Mouse (Mus musculus) embryonic facial prominence, embryonic 11.5 days (tissue): ENCODE measurements around the gene Eif2b2. TPM values are rescaled to one million over a fixed set of nuclear protein-coding genes. Genes with fewer than 3 reads are reported as not detected.

Experiments
- ATAC-seq: fragments of 200-750 bp; cut with Nextera tagmentation; replicated peaks from 2 replicates; pipeline ENCODE4 v1.8.0; 2017; ENCODE audit warnings: low read depth; ENCODE audit not compliant: insufficient number of reproducible peaks, low FRiP score, low TSS enrichment
- DNase-seq: peaks from one replicate; pipeline ENCODE4 v3.0.0-alpha.2; 2015; ENCODE audit warnings: low spot score
- H3K27ac ChIP-seq: fragments of 300-500 bp; sonication (generic); replicated peaks from 2 replicates; pipeline ENCODE4 v1.5.1; 2014; ENCODE audit warnings: mild to moderate bottlenecking, low read depth, low read length, control low read depth
- H3K27me3 ChIP-seq: fragments of 300-500 bp; sonication (generic); 2 replicates; pipeline ENCODE4 v1.6.1; 2014; ENCODE audit warnings: mild to moderate bottlenecking, low read length, moderate library complexity, mixed read lengths; ENCODE audit not compliant: control insufficient read depth, insufficient read depth
- H3K36me3 ChIP-seq: fragments of 300-500 bp; sonication (generic); replicated peaks from 2 replicates; pipeline ENCODE4 v1.6.1; 2014; ENCODE audit warnings: low read depth, mild to moderate bottlenecking, low read length, moderate library complexity, mixed read lengths; ENCODE audit not compliant: control insufficient read depth, insufficient read depth
- H3K4me1 ChIP-seq: fragments of 300-500 bp; sonication (generic); 2 replicates; pipeline ENCODE4 v1.6.1; 2014; ENCODE audit warnings: low read length, mixed read lengths; ENCODE audit not compliant: control insufficient read depth, insufficient read depth
- H3K4me2 ChIP-seq: fragments of 300-500 bp; sonication (generic); 2 replicates; pipeline ENCODE4 v1.6.1; 2014; ENCODE audit warnings: low read depth, mild to moderate bottlenecking, control low read depth, low read length, moderate library complexity
- H3K4me3 ChIP-seq: fragments of 300-500 bp; sonication (generic); 2 replicates; pipeline ENCODE4 v1.5.1; 2014; ENCODE audit warnings: low read depth, low read length, control low read depth
- H3K9ac ChIP-seq: fragments of 300-500 bp; sonication (generic); replicated peaks from 2 replicates; pipeline ENCODE4 v1.6.1; 2014; ENCODE audit warnings: mild to moderate bottlenecking, control low read depth, low read length
- H3K9me3 ChIP-seq: fragments of 300-500 bp; sonication (generic); replicated peaks from 2 replicates; pipeline ENCODE4 v1.6.1; 2016; ENCODE audit warnings: mild to moderate bottlenecking, low read length, inconsistent platforms, mixed read lengths; ENCODE audit not compliant: control insufficient read depth
- WGBS: fragments of 180-500 bp; shearing (Covaris S2); extraction: QIAGEN DNeasy Blood & Tissue Kit; methylation state at CpG from one replicate; pipeline ENCODE4 v1.1.7; 2014; 5-methylcytosine and 5-hydroxymethylcytosine counted together
- polyA plus RNA-seq: library from polyadenylated mRNA; unstranded; fragments of >200 nt; fragmentation: Nextera tagmentation; extraction: Ambion mirVana; gene quantifications from 2 replicates; pipeline ENCODE4 v1.2.1, GENCODE M21; 2014

Gene Eif2b2
- polyA plus RNA-seq, 1 experiment from 2014 or later: 89.6 TPM

- WGBS: 2% methylated on average over 32 of the region's 32 CpGs
- Histone ChIP-seq H3K4me1 (peaks cover 13% of the 10 kb centered on the region), H3K36me3 (no peaks in the 10 kb centered on the region), H3K27me3 (0 out of 2 replicates have a peak, but pooled peaks cover 3% of the 10 kb centered on the region), H3K9ac (peak overlapping the region; percentile 56), H3K9me3 (no peaks in the 10 kb centered on the region), H3K27ac (no peak overlapping the region), H3K4me2 (peak overlapping the region; percentile 71), H3K4me3 (peak overlapping the region; percentile 34)
- DNase-seq (peak; percentile 76), ATAC-seq (peak; percentile 30; the same call in 1 of the 2 replicates)
These were observed 42.3 kb upstream of the Eif2b2 start for GRCm38 (mm10) chr12:85176846-85177523.

- Histone ChIP-seq H3K27ac (no peak within 1 kb of the TSS), H3K4me2 (peak within 1 kb of the TSS; percentile 71), H3K9ac (peak within 1 kb of the TSS; percentile 56), H3K4me3 (peak within 1 kb of the TSS; percentile 34), H3K4me1 (peaks cover 18% of the 10 kb centered on the region), H3K9me3 (no peaks in the 10 kb centered on the region), H3K27me3 (0 out of 2 replicates have a peak, but pooled peaks cover 3% of the 10 kb centered on the region), H3K36me3 (no peaks in the 10 kb centered on the region)
- 66% methylated on average over 10 of the region's 10 CpGs for WGBS
- ATAC-seq: no peak
- DNase-seq: no peak
These were observed 41.5 kb upstream of the Eif2b2 start, which contains the start of gene Pgf for GRCm38 (mm10) chr12:85177740-85178239. Gene Pgf (minus strand): TSS chr12:85177790.

- no peak overlapping the region for H3K4me3 ChIP-seq
- no peaks in the 10 kb centered on the region for H3K9me3 ChIP-seq
- 0 out of 2 replicates have a peak, but pooled peaks cover 3% of the 10 kb centered on the region for H3K27me3 ChIP-seq
- no peaks in the 10 kb centered on the region for H3K36me3 ChIP-seq
- ATAC-seq (no peak), DNase-seq (no peak)
- no peak overlapping the region for H3K4me2 ChIP-seq
- H3K4me1 ChIP-seq: peaks cover 18% of the 10 kb centered on the region
- H3K9ac ChIP-seq: no peak overlapping the region
- H3K27ac ChIP-seq: no peak overlapping the region
- WGBS: 60% methylated on average over 2 of the region's 2 CpGs
These were observed 41.0 kb upstream of the Eif2b2 start for GRCm38 (mm10) chr12:85178294-85178693.

DNA sequence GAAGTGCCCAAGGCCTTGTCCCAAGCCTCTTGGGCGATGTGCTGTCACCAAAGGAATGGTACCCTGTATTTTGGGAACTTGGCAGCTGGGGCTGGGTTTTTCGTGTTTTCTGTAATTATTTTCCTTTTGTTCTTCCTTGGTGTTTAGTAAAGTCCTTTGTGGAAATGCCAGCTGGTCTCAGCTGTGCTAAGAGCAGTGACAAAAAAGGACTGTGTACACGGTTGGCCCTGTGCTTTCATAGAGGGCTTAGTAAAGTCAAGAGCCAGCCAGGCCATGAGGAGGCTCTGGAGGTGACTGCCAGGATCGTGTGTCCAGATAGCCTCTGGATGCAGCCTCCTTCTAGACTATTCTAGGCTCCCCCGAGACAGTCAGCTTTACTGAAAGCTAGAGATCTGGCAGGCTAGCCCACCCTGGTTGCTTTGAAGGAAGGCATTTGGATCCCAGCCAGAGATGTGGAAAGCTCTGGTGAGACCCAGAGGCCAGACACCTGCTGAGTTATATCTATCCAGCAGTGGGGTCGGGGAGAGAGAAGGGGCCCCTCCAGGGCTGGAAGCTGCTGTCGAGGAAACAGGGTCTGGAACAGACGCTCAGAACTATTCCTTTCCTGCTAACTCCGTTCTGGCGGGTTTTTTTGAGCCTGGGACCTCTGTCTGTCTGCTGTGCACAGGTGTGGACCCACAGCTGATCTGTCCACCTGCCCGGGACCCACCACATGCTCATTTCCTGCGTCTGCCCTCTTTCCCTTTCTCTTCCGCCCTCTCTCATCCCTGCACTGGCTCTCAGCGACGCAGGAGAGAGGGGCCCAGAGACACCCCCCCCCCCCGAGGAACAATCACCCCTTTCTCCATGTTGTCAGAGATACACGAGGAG lies 37.6 kb upstream of the Eif2b2 start:
- H3K27me3 ChIP-seq: 0 out of 2 replicates have a peak, but pooled peaks cover 3% of the 10 kb centered on the region
- ATAC-seq: no peak

DNA sequence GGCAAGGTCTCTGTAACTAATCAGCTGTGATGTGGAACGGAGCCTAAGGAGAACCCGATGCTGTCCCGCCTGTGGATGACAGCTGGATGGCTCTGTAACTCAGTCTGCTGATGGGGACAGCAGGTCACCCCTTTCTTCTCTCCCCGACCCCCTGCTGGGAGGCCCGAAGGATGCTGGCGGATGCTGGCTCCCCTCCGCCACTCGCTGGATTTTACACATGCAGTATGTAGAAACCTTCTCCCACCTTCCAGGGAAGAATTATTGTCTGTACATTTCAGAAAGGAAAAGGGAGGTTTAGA lies 37.0 kb upstream of the Eif2b2 start:
- Histone ChIP-seq H3K27ac (no peak overlapping the region), H3K4me3 (no peak overlapping the region), H3K9ac (no peak overlapping the region), H3K4me2 (no peak overlapping the region; the same call in none of the 2 replicates), H3K27me3 (0 out of 2 replicates have a peak, but pooled peaks cover 3% of the 10 kb centered on the region), H3K9me3 (no peaks in the 10 kb centered on the region), H3K4me1 (peaks cover 7% of the 10 kb centered on the region; the same call in 1 of the 2 replicates), H3K36me3 (no peaks in the 10 kb centered on the region)
- DNase-seq (peak; percentile 43), ATAC-seq (no peak)
- 7% methylated on average over 8 of the region's 8 CpGs for WGBS

More for the DNA sequence above, 37.6 kb upstream of the Eif2b2 start:
- no peaks in the 10 kb centered on the region for H3K36me3 ChIP-seq
- no peak overlapping the region for H3K9ac ChIP-seq
- 26% methylated on average over 15 of the region's 17 CpGs for WGBS
- H3K27ac ChIP-seq: no peak overlapping the region
- no peak overlapping the region; the same call in none of the 2 replicates for H3K4me2 ChIP-seq
- no peak overlapping the region for H3K4me3 ChIP-seq
- H3K9me3 ChIP-seq: no peaks in the 10 kb centered on the region
- peak; percentile 22 for DNase-seq
- peaks cover 7% of the 10 kb centered on the region; the same call in 1 of the 2 replicates for H3K4me1 ChIP-seq

DNA sequence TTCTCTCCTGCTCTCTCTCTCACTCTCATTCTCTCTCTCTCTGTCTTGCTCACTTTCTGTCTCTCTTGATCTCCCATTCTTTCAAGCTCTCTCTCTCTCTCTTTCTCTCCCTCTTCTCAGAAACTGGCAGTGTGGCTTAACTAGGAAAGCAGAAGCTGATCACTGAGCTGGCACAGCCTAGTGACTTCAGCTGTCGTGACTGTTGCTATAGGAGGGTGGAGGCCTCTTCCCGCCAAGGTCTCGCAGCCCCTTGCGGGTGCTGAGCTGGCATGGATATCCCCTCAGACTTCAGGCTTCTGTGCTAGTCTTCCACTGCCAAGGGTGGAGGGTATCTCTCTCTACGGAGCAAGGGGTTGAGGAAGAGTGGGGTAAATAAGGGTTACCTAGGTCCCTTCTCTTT lies 36.4 kb upstream of the Eif2b2 start:
- no peaks in the 10 kb centered on the region for H3K9me3 ChIP-seq
- no peak overlapping the region for H3K4me2 ChIP-seq
- H3K9ac ChIP-seq: no peak overlapping the region
- no peak overlapping the region for H3K27ac ChIP-seq
- no peak for DNase-seq
- no peak overlapping the region for H3K4me3 ChIP-seq
- H3K27me3 ChIP-seq: 0 out of 2 replicates have a peak, but pooled peaks cover 3% of the 10 kb centered on the region
- peaks cover 5% of the 10 kb centered on the region; the same call in 1 of the 2 replicates for H3K4me1 ChIP-seq
- 65% methylated on average over 5 of the region's 5 CpGs for WGBS
- H3K36me3 ChIP-seq: no peaks in the 10 kb centered on the region
- no peak for ATAC-seq

DNA sequence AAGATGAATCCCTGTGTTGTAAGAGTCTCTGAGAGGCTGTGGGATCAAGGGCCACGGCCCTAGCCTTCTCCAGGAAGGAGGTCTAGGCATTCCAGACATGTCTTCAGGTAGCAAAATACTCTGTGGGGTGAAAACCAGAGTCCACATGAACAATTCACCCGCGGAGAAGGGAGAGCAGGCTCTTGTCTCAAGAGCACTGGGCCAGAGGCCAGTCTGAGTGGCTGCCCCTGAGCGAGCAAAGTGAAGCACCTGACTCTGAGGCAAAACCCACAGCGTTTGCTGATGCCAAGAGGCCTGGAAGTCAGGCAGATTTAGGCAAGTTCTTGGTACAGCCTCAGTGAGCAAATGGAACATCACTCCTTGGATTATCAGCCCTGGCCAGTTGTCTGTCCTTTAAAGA lies 35.2 kb upstream of the Eif2b2 start:
- Histone ChIP-seq H3K4me1 (peaks cover 5% of the 10 kb centered on the region; the same call in 1 of the 2 replicates), H3K9ac (no peak overlapping the region), H3K4me3 (no peak overlapping the region), H3K36me3 (no peaks in the 10 kb centered on the region), H3K4me2 (no peak overlapping the region), H3K27ac (no peak overlapping the region), H3K9me3 (no peaks in the 10 kb centered on the region), H3K27me3 (0 out of 2 replicates have a peak, but pooled peaks cover under 1% of the 10 kb centered on the region)
- ATAC-seq: no peak
- WGBS: 63% methylated on average over 5 of the region's 5 CpGs
- DNase-seq: no peak
